Mouse (Mus musculus) cerebellum, adult 9-11 months (tissue): Measurements from ENCODE around the gene Zfp296.

Experiments
- DNase-seq: peaks from one replicate; pipeline ENCODE4 v3.0.0; 2022

The Zfp296 gene

DNA sequence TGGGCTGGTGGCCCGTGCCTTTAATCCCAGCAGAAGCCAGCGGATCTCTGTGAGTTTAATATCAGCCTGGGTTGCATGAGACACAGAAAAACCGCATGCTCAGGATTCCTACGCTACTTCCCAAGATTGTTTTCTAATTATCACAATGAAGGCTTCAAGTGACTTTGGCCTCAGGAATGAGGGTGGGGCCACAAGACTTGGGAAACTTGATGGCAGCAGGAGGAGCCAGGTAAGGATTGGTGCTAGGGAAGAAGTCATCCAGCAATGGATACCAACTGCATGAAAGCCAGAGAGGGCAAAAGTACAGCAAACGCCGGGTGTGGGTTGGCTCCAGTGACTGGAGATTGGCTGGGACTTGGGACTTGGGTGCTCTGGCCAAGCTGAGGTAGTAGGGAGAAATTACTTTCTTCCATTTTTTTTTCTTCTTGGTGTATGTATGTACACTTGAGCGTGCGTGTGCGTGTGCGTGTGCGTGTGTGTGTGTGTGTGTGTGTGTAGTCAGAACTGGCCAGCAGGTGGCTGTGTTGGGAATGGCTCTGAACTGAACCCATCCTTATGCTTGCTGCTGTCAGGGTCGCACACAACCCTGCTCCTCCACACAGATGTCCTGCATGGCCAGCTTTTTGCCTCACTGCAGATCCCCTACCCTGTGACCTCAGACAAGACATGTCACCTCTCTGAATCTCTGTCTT, 32.7 kb downstream of the Zfp296 start:
- no peak for DNase-seq

DNA sequence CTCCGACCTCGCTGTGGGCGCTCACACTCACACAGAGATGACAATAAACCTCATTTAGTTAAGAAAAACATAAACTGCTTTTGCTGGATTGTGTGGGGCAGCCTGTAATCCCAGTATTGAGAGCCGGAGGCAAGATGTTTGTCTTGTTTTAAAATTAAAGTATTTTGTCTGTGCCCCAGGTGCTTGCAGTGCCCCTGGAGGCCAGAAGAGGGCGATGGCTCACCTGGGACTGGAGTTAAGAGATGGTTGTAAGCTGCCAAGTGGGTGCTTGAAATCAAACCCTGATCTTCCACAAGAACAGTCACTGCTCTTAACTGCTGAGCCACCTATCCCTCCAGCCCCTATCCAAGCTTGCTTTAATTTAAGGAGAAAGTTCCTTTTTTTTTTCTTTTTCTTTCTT, 33.9 kb downstream of the Zfp296 start:
- DNase-seq: no peak

DNA sequence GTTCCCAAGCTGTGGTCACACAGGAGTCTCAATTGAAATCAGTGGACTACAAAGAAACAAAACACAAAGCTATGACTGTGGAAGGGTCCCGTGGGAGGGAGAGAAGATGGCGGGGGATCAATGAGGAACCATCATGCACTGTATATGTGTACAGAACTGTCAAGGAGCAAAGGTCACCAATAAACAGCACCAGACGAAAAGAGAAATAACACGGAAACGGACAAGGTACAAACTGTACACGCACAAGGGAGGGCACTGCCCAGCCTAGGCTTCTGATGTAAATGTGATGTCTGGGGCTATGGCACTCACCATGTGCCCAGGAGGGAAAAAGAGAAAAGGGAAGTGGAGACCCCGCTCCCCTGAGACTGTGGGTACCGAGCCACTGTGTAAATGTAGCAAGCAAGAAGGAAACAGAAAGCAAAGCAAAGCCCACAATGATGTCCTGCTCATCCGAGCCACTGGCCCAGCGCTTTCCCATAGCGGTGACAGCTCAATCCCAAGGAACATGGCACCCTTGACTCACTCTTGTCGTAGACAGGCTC, 38.0 kb downstream of the Zfp296 start:
- DNase-seq: no peak

DNA sequence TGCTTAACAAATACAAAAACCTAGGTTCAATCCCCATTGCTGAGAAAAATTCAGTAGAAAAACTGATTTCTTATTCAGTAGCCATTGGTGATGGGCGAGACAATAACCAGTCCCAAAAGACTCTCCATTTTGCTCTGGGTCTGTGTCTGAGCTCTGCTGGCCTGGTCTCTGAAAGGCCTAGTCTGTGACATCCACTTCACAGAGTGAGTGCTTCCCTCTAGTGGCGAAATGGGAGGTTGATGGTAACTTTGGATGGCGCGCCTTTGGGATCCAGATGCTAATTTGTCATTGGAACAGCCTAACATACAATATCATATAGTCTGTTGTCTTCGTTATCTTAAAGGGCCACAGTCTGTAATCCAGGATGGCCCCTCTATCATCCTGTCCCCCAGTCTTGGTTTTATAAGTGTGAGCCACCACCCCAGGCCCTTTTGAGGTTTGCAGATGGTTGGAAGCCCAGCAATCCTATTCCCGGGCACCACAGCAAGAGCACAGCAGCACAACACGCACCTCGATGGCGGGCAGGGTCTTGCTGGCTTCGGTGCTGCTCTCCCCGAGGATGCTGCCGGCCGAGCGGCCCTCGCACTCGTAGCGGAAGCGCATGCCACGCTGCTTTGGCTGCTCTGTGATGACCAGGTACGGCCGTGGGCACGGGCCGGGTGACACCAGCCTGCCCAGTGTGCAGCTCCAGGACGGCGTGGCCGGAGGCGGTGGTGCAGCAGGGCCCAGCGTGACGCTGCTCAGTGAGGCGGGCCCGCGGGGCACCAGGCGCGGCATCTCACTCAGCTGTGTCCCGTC, 42.1 kb downstream of the Zfp296 start:
- peak; percentile 75 for DNase-seq

DNA sequence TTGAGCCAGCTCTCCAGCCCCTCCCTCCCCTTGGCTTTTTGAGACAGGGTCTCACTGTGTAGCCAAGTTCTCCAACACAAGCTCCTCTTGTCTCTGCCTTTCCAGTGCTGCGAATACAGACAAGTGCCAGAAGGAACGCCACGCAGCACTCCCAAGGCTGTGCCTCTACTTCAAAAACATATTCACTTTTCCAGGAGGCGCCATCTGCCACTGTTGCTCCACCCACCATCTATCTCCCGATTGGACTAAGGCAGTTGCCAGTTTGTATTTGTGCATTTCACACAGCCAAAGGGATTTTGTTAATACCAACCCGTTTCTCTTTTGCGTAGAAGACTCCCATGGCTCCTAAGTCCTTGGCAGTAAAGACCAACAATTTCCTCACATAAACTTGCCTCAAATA, 43.7 kb downstream of the Zfp296 start:
- no peak for DNase-seq

DNA sequence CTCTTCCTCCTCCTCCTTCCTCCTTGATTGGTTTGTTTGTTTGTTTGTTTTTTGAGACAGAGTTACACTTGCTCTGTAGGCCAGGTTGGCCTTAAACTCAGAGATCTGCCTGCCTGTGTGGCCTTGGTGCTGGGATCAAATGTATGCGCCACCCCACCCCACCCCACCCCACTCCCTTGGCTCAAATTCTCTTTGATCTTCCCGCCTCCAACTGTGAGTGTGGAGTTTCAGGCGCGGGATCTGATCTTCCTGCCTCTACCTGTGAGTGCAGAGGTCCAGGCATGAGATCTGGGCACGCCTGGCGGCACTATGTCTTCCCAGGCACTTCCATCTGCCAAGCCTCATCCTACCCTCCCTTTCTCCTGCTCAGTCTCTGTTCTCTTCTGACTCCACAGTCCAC, 45.2 kb downstream of the Zfp296 start:
- no peak for DNase-seq

DNA sequence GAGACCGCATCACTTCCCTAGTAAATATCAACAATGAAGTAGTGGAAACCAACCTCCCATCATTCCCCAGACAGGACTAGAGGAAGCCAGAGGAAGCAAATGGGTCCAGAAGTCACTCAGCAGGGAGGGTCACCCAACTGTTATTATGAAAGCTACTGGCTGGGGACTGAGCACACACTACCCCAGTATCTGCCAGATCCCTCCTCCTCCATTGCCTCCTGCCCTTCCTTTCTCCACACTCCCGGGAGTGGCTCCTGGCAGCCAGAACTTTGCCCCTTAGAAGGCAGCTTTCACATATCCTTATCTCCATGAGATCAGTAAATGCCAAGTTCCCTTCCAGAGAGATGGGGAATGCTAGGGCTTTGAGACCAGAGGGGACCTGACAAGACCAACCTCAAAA, 46.3 kb downstream of the Zfp296 start:
- DNase-seq: no peak

DNA sequence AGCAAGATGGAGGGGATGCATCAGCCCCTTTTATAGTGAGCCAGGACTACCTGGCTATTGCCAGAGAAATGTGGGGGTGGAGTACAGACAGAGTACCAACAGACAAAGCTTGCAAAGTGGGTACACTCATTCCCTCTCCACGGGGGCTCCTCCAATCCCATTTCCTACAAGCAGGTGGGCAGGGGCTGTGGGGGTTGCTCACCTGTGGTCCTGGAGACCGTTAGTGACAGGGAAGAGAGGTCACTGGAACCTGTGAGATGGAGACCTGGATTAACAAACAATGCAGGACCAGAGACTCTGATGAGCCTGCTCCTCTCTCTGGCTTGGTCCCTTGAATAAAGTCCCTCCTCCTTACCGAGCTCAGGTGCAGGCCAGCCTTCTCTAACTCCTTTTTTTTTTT, 50.6 kb downstream of the Zfp296 start:
- peak; percentile 51 for DNase-seq

DNA sequence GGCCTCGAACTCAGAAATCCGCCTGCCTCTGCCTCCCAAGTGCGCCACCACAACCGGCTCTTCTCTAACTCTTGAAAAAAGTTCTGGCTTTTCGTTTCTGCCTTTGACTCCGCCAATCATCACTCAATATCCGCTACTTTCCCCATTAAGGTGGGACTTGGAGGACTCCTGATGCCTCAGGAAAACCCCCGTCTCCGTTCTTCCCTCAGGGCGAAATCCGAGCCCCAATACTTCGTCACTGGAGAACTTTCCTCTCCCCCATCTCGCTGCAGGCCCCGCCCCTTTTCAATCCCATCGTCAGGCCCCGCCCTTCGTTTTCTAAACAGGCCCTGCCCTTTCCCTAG, 51.1 kb downstream of the Zfp296 start:
- DNase-seq: no peak

DNA sequence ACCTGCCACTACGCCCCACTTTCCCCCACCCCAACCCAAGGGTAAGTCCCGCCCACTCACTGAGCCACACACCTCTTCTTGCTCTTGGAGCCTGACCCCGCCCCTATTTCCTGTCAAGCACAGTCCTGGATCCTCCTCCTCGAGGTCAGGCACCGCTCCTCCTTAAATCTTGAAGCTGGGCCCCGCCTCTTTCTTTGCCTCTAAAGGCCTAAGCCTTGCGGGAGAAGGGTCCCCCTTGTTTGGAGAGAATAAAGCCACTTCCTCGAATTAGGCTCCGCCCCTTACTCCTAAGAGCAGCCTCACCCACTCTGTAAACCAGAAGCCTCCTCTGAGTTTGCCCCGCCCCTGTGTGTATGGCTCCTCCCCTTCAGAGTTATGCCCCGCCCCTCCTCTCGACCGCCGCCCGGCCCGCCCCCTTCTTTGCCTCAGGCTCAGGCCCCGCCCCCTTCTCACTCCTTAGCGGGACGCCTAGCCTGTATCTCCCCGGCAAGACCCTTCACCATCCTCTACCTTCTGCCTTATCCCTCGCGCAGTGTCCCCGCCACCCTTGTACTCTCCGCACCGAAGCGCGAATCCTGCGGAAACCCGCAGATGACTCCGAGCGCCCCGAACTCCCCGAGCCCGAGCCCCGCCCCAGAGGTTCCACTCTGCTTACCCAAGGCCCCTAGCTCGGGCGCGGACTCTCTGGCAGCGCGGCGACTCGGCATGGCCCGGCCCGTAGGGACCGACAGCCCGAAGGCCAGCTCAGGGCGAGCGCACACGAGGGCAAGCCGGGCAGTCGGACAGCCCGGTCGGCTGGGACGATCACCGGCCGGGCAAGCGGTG, 51.7 kb downstream of the Zfp296 start:
- DNase-seq: peak; percentile 87

DNA sequence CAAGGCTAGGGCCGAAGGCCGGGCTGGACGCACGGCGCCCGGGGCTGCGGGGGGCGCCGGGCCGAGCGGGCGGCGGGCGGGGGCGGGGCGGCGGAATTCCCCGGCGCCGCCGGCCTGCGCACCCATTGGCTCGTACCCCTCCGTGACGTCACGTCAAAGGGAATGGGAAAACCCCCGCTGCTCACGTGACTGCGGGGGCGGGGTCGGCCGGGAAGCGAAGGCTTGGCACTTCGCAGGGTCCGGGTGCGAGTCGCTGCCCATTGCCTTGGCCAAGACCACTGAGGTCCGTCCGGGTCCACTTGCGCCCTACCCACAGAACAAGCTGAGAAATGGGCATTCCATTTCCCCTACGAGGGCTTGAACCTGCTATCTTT, 52.3 kb downstream of the Zfp296 start, which contains the start of gene Relb:
Gene Relb (minus strand): TSS at position 78 of the 374 bp plus-strand sequence.
- peak; percentile 86 for DNase-seq
